23 mouse cellular contexts compared by ENCODE assay signal in the genomic region with DNA sequence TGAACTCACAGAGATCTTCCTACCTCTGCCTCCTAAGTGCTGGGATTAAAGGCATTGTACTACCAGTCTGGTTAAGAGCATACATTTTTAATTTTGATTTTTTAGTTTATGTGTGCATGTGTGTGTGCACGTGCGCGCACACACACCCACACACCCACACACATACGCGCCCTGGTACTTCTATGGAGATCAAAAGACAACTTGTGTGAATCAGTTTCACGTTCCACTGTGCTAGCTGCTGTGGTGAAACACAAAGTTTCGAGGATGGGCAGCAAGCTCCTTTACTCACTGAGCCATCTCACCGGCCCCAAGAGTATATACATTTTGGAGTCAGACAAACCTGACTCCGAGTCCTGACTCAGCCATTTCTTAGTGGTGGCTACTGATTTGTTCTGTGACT. TPM values are rescaled to one million over a fixed set of nuclear protein-coding genes. Genes with fewer than 3 reads are reported as not detected.
DNase-seq lines count a peak whose midpoint lies in the region.
"Had no signal": no experiment of that assay in that cellular context is flagged by ENCODE, and none has a peak within 500 bp of the region (broad histone marks: within the 10 kb centered on the region; RNA-seq: fewer than 3 reads in every experiment).

No protein-coding gene starts in this region.

- DNase-seq in thymus, postnatal 10 days (ENCODE audit: low spot score in 2 of 2), result peak; percentile 19 to 29
- DNase-seq in thymus, adult 18-20 months, result no peak
- peak; percentile 50 for DNase-seq in CD4-positive, CD25-positive, alpha-beta regulatory T cell, adult 2 months (ENCODE audit: low read depth, low spot score)
- DNase-seq in naive thymus-derived CD4-positive, alpha-beta T cell, adult 2 months (ENCODE audit: low read depth), result peak; percentile 63
- no peak for DNase-seq in liver
- no peak for DNase-seq in left cerebral cortex, postnatal 14 days (ENCODE audit: low spot score in 2 of 2)
- DNase-seq in urinary bladder, postnatal 14 days (ENCODE audit: low spot score), result no peak
- DNase-seq: adrenal gland, postnatal 10 days; adrenal gland, postnatal 36 days; B cell, adult 2 months; cerebellum, adult 18-20 months; cerebellum, adult 9-10 months; cerebellum, postnatal 14 days; embryo, embryonic 11 days; gastrocnemius, postnatal 25 days; heart, adult 18-20 months; heart, postnatal 10 days; heart, postnatal 36 days had no signal

- intact Hi-C loops in left cerebral cortex, postnatal 14 days (cut with DNase I), result no loop called here

RNA-seq across cellular contexts. Expression of gene Dntt, which starts 1.5 kb away (rescaled TPM):
- not detected for total RNA-seq in left cerebral cortex, postnatal 14 days (2021)
- total RNA-seq: adrenal gland, adult 18-20 months; adrenal gland, postnatal 36 days; G1E; heart, adult 18-20 months; heart, postnatal 36 days had no signal

RNA-seq across cellular contexts. Expression of gene Blnk, which starts 33.3 kb away (rescaled TPM):
- 1 to 10 TPM; 5.1 to 5.4 TPM for total RNA-seq in left cerebral cortex, postnatal 14 days (2021)

RNA-seq across cellular contexts. Expression of gene Opalin, which starts 49.3 kb away (rescaled TPM):
- total RNA-seq in left cerebral cortex, postnatal 14 days (2021), result 1 to 10 TPM; 3.7 to 5.1 TPM
- total RNA-seq: adrenal gland, adult 18-20 months; adrenal gland, postnatal 10 days; adrenal gland, postnatal 36 days; CH12.LX; common myeloid progenitor, adult 5-6 weeks; gastrocnemius, adult 8-10 months; gastrocnemius, postnatal 25 days; heart, adult 18-20 months; heart, postnatal 10 days; heart, postnatal 36 days had no signal

Comparison
In these comparisons a context has a peak if more than half of its experiments do, and no peak if none do; other contexts are left out.
1. DNase-seq: peak in thymus, postnatal 10 days (2 of 2), CD4-positive, CD25-positive, alpha-beta regulatory T cell, adult 2 months (single experiment) and naive thymus-derived CD4-positive, alpha-beta T cell, adult 2 months (single experiment); none in thymus, adult 18-20 months (0 of 2), liver (single experiment), left cerebral cortex, postnatal 14 days (0 of 2) and urinary bladder, postnatal 14 days (single experiment).